Mouse (Mus musculus) forebrain, embryonic 15.5 days (tissue): ENCODE results near the gene Spag7. TPM values are rescaled to one million over a fixed set of nuclear protein-coding genes. Genes with fewer than 3 reads are reported as not detected.
A peak's percentile ranks its signal among the peaks of the same experiment; 100 is the strongest.

ENCODE experiments used
- ATAC-seq: fragments of 200-750 bp; cut with Nextera tagmentation; replicated peaks from 2 replicates; pipeline ENCODE4 v1.8.0; 2017; ENCODE audit warnings: mild to moderate bottlenecking, moderate TSS enrichment, moderate library complexity
- H3K27ac ChIP-seq: fragments of 300-500 bp; sonication (generic); replicated peaks from 2 replicates; pipeline ENCODE4 v1.5.1; 2015; ENCODE audit warnings: mild to moderate bottlenecking, inconsistent platforms
- H3K27me3 ChIP-seq: fragments of 300-500 bp; sonication (generic); 2 replicates; pipeline ENCODE4 v1.6.1; 2015; ENCODE audit warnings: inconsistent platforms
- H3K36me3 ChIP-seq: fragments of 300-500 bp; sonication (generic); 2 replicates; pipeline ENCODE4 v1.6.1; 2015; ENCODE audit warnings: mild to moderate bottlenecking, inconsistent platforms
- H3K4me1 ChIP-seq: fragments of 300-500 bp; sonication (generic); 2 replicates; pipeline ENCODE4 v1.6.1; 2015; ENCODE audit warnings: inconsistent platforms
- H3K4me2 ChIP-seq: fragments of 300-500 bp; sonication (generic); replicated peaks from 2 replicates; pipeline ENCODE4 v1.6.1; 2015; ENCODE audit warnings: mild to moderate bottlenecking, inconsistent platforms
- H3K4me3 ChIP-seq: fragments of 300-500 bp; sonication (generic); 2 replicates; pipeline ENCODE4 v1.5.1; 2015; ENCODE audit warnings: mild to moderate bottlenecking, inconsistent platforms
- H3K9ac ChIP-seq: fragments of 300-500 bp; sonication (generic); replicated peaks from 2 replicates; pipeline ENCODE4 v1.6.1; 2015; ENCODE audit warnings: mild to moderate bottlenecking, inconsistent platforms
- H3K9me3 ChIP-seq: fragments of 300-500 bp; sonication (generic); 2 replicates; pipeline ENCODE4 v1.6.1; 2016; ENCODE audit warnings: inconsistent platforms
- WGBS: fragments of 180-500 bp; shearing (Covaris S2); methylation state at CpG from one replicate; pipeline ENCODE4 v1.1.7; 2015; ENCODE audit warnings: mixed read lengths; 5-methylcytosine and 5-hydroxymethylcytosine counted together
- polyA plus RNA-seq: library from polyadenylated mRNA; unstranded; fragments of >200 nt; fragmentation: Nextera tagmentation; extraction: Ambion mirVana; gene quantifications from 2 replicates; pipeline ENCODE4 v1.2.1, GENCODE M21; 2015

Spag7 gene
- polyA plus RNA-seq, 1 experiment from 2014 or later = 148 TPM

GRCm38 (mm10) chr11:70678576-70678975 lies 9.4 kb upstream of the Spag7 start:
- no peaks in the 10 kb centered on the region for H3K9me3 ChIP-seq
- ATAC-seq = no peak
- H3K36me3 ChIP-seq = peaks cover 60% of the 10 kb centered on the region
- H3K4me1 ChIP-seq = peaks cover 16% of the 10 kb centered on the region
- H3K27ac ChIP-seq = no peak overlapping the region
- H3K4me3 ChIP-seq = no peak overlapping the region
- no peak overlapping the region for H3K4me2 ChIP-seq
- WGBS = 88% methylated on average over 2 of the region's 2 CpGs
- H3K27me3 ChIP-seq = no peaks in the 10 kb centered on the region
- no peak overlapping the region for H3K9ac ChIP-seq

GRCm38 (mm10) chr11:70678092-70678491 lies 8.9 kb upstream of the Spag7 start:
- peaks cover 56% of the 10 kb centered on the region for H3K36me3 ChIP-seq
- H3K27ac ChIP-seq = no peak overlapping the region
- H3K9ac ChIP-seq = no peak overlapping the region
- no peaks in the 10 kb centered on the region for H3K27me3 ChIP-seq
- no peak overlapping the region for H3K4me3 ChIP-seq
- H3K4me2 ChIP-seq = no peak overlapping the region
- no peaks in the 10 kb centered on the region for H3K9me3 ChIP-seq
- H3K4me1 ChIP-seq = peaks cover 16% of the 10 kb centered on the region
- WGBS = 82% methylated on average over 9 of the region's 9 CpGs
- no peak for ATAC-seq

- no peak for ATAC-seq
- 68% methylated on average over 11 of the region's 11 CpGs for WGBS
- Histone ChIP-seq H3K4me3 (no peak overlapping the region), H3K9me3 (no peaks in the 10 kb centered on the region), H3K36me3 (peaks cover 46% of the 10 kb centered on the region), H3K27ac (no peak overlapping the region), H3K4me1 (peaks cover 16% of the 10 kb centered on the region), H3K4me2 (no peak overlapping the region), H3K9ac (no peak overlapping the region), H3K27me3 (no peaks in the 10 kb centered on the region)
Observed at GRCm38 (mm10) chr11:70674501-70674900, 5.3 kb upstream of the Spag7 start.

- no peak overlapping the region for H3K9ac ChIP-seq
- no peaks in the 10 kb centered on the region for H3K9me3 ChIP-seq
- peaks cover 16% of the 10 kb centered on the region for H3K4me1 ChIP-seq
- H3K27ac ChIP-seq = no peak overlapping the region
- no peak for ATAC-seq
- H3K4me3 ChIP-seq = no peak overlapping the region
- H3K36me3 ChIP-seq = peaks cover 43% of the 10 kb centered on the region
- H3K4me2 ChIP-seq = no peak overlapping the region
- H3K27me3 ChIP-seq = no peaks in the 10 kb centered on the region
- WGBS = 57% methylated on average over 6 of the region's 6 CpGs
Observed at GRCm38 (mm10) chr11:70674014-70674413, 4.8 kb upstream of the Spag7 start.

GRCm38 (mm10) chr11:70671333-70672047 lies 2.3 kb upstream of the Spag7 start:
- Histone ChIP-seq H3K9me3 (no peaks in the 10 kb centered on the region), H3K4me1 (peaks cover 29% of the 10 kb centered on the region), H3K36me3 (peaks cover 30% of the 10 kb centered on the region), H3K4me2 (no peak overlapping the region; the same call in 1 of the 2 replicates), H3K27me3 (no peaks in the 10 kb centered on the region), H3K27ac (no peak overlapping the region), H3K4me3 (no peak overlapping the region; the same call in 1 of the 2 replicates), H3K9ac (no peak overlapping the region)
- ATAC-seq = no peak
- 80% methylated on average over 16 of the region's 16 CpGs for WGBS

GRCm38 (mm10) chr11:70670483-70670882 lies 1.3 kb upstream of the Spag7 start:
- H3K9me3 ChIP-seq = no peaks in the 10 kb centered on the region
- peak overlapping the region; percentile 70 for H3K9ac ChIP-seq
- WGBS = 35% methylated on average over 14 of the region's 14 CpGs
- ATAC-seq = no peak
- peaks cover 21% of the 10 kb centered on the region for H3K36me3 ChIP-seq
- peak overlapping the region; percentile 72 for H3K4me2 ChIP-seq
- H3K27ac ChIP-seq = peak overlapping the region; percentile 99
- peaks cover 29% of the 10 kb centered on the region for H3K4me1 ChIP-seq
- H3K27me3 ChIP-seq = no peaks in the 10 kb centered on the region
- H3K4me3 ChIP-seq = peak overlapping the region; percentile 59

- Histone ChIP-seq H3K9me3 (no peaks in the 10 kb centered on the region), H3K4me2 (peak overlapping the region; percentile 72), H3K4me3 (peak overlapping the region; percentile 59), H3K36me3 (peaks cover 20% of the 10 kb centered on the region), H3K9ac (peak overlapping the region; percentile 70), H3K27ac (peak overlapping the region; percentile 99), H3K4me1 (peaks cover 29% of the 10 kb centered on the region), H3K27me3 (no peaks in the 10 kb centered on the region)
- ATAC-seq = peak; percentile 39
- WGBS = under 1% methylated on average over 31 of the region's 31 CpGs
Observed at GRCm38 (mm10) chr11:70669582-70670345, 548 bp upstream of the Spag7 start.

- peak overlapping the region; percentile 99 for H3K27ac ChIP-seq
- H3K27me3 ChIP-seq = no peaks in the 10 kb centered on the region
- peak overlapping the region; percentile 94 for H3K4me2 ChIP-seq
- peaks cover 29% of the 10 kb centered on the region for H3K4me1 ChIP-seq
- peak overlapping the region; percentile 59 for H3K4me3 ChIP-seq
- peaks cover 25% of the 10 kb centered on the region for H3K36me3 ChIP-seq
- peak overlapping the region; percentile 60 for H3K9ac ChIP-seq
- no peaks in the 10 kb centered on the region for H3K9me3 ChIP-seq
- under 1% methylated on average over 15 of the region's 15 CpGs for WGBS
- no peak; the same call in 1 of the 2 replicates for ATAC-seq
Observed at GRCm38 (mm10) chr11:70668335-70668770, 863 bp downstream of the Spag7 start.

- ATAC-seq = no peak
- Histone ChIP-seq H3K36me3 (peaks cover 33% of the 10 kb centered on the region), H3K4me3 (peak overlapping the region; percentile 59), H3K27ac (peak overlapping the region; percentile 99), H3K27me3 (no peaks in the 10 kb centered on the region), H3K9me3 (no peaks in the 10 kb centered on the region), H3K9ac (peak overlapping the region; percentile 60), H3K4me2 (peak overlapping the region; percentile 94), H3K4me1 (peaks cover 29% of the 10 kb centered on the region)
- 75% methylated on average over 14 of the region's 14 CpGs for WGBS
Observed at GRCm38 (mm10) chr11:70667271-70668150, 1.7 kb downstream of the Spag7 start.

- H3K4me1 ChIP-seq = peaks cover 29% of the 10 kb centered on the region
- H3K9me3 ChIP-seq = no peaks in the 10 kb centered on the region
- H3K9ac ChIP-seq = no peak overlapping the region
- H3K4me2 ChIP-seq = no peak overlapping the region
- H3K27me3 ChIP-seq = no peaks in the 10 kb centered on the region
- 91% methylated on average over 8 of the region's 8 CpGs for WGBS
- H3K27ac ChIP-seq = no peak overlapping the region
- peaks cover 33% of the 10 kb centered on the region for H3K36me3 ChIP-seq
- ATAC-seq = no peak
- no peak overlapping the region for H3K4me3 ChIP-seq
Observed at GRCm38 (mm10) chr11:70666687-70667086, 2.5 kb downstream of the Spag7 start.

GRCm38 (mm10) chr11:70664741-70665140 lies 4.5 kb downstream of the Spag7 start:
- ATAC-seq = no peak
- WGBS = 92% methylated on average over 9 of the region's 9 CpGs
- H3K4me1 ChIP-seq = peaks cover 13% of the 10 kb centered on the region
- H3K27ac ChIP-seq = no peak overlapping the region
- no peaks in the 10 kb centered on the region for H3K9me3 ChIP-seq
- H3K27me3 ChIP-seq = no peaks in the 10 kb centered on the region
- H3K36me3 ChIP-seq = peaks cover 32% of the 10 kb centered on the region
- H3K4me2 ChIP-seq = no peak overlapping the region
- H3K9ac ChIP-seq = no peak overlapping the region
- no peak overlapping the region for H3K4me3 ChIP-seq
